Mouse (Mus musculus) CD4-positive, CD25-positive, alpha-beta regulatory T cell, adult 9 weeks (primary cell): ENCODE results near the gene Cltc. TPM values are rescaled to one million over a fixed set of nuclear protein-coding genes. Genes with fewer than 3 reads are reported as not detected.

Experiments used
- polyA plus RNA-seq: library from polyadenylated mRNA; unstranded; fragments of 100-300 nt; shearing (Covaris generic); gene quantifications from one replicate; pipeline ENCODE4 v1.2.1, GENCODE M21; 2017

Cltc gene
- polyA plus RNA-seq = 186 TPM

DNA sequence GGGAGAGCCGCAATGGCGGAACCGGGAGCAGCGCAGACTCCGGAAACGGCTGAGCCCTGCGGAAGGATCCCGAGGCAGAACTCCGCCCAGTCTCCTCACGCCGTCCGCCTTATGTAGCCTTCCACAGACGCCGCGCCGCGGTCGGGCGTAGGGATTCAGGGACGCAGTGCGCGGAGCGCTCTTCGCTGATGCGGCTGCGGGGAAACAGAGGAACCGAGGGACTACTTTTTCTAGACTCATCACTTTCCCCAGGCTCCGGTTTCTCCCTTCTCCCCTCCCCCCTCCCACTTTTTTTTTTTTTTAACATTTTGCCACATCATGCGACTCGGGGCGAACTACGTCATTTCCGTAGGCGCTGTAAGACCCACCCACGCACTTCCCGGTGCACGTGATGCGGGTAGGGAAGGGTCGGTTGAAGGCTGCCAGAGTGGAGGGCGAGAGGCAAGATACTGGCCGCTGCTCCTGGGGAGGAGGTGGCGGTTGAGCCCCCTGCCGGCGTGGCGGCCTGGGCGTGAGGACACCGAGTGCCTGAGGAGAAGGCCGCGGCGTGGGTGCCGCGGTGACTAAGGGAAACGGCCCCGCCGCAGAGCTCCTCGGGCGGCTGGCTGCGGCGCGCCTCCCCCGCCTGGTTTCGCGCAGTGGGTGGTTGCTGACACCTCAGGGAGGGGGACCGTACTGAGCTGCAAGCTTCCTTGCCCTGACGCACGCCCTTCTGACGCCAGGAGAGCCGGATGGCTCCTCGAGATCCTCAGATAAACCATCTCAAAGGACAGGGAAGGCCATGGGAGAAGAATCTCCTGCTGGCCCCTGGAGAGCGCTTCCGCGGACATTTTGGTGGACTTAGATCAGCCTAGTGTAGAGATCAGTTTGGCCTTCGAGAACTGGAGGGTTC, at the start of gene Cltc:
Gene Cltc, minus strand, starts transcription at position 86 of the 892 bp plus-strand sequence.

DNA sequence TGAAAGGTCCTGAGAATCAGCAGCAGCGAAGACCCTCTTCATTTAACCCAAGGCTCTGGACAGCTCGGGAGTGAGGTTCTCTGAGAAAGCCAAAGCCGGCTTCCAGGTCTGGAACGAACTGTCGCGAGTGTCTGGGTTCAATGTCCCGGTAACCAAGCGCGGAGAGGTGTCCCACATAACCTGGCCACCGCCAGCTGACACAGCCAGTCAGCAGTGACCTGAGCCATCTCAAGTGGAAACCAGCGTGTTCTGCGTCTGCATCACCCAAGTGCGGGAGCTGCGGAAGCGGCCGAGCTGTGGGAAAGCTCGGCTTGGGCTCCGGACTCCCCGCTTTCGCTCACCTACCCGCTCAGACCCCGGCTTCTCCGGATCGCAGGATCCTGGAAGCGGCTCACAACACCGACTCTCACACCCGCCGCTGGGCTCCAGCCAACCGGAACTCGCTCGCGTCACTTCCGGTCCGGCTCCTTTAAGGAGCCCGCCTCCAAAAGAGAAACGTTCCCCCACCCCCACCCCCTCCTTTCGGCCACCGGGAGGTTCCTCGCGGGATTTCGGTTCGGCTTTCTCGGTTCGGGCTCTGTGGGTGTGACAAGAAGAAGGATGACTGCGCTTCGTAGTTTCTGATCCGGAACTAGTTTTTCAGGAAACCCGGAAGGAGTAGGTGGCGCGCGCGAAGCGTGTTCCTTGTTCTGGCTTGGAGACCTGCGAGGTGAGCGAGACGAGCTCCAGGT, 73.8 kb downstream of the Cltc start, which contains the start of the genes Vmp1 and Ptrh2:
Gene Vmp1, minus strand, starts transcription at position 442 of the 731 bp plus-strand sequence.
Gene Ptrh2, plus strand, starts transcription at position 591 of the 731 bp plus-strand sequence.

Other genes with a start within 250 kb of the Cltc start
- 63.4 TPM for gene Rps6kb1, start 212.8 kb downstream of the Cltc start, polyA plus RNA-seq
- 6.2 TPM for gene Tubd1, start 212.6 kb downstream of the Cltc start, polyA plus RNA-seq
- gene Vmp1, start 73.7 kb downstream of the Cltc start, polyA plus RNA-seq = 179 TPM
- gene Ptrh2, start 73.6 kb downstream of the Cltc start, polyA plus RNA-seq = 13.5 TPM
- gene Dhx40, start 50.2 kb upstream of the Cltc start, polyA plus RNA-seq = 47.9 TPM
- 3.3 TPM for gene Ypel2, start 236.1 kb upstream of the Cltc start, polyA plus RNA-seq